Mouse (Mus musculus): ENCODE measurements around the gene Drosha. TPM values are rescaled to one million over a fixed set of nuclear protein-coding genes. Genes with fewer than 3 reads are reported as not detected.

Drosha gene
- 40.5 and 48.0 TPM in 2 replicates for polyA plus RNA-seq (2015; fragmentation: Nextera tagmentation; extraction: Ambion mirVana)

GRCm38 (mm10) chr15:12824197-12824952 lies at the start of gene Drosha, which contains the start of gene 6030458C11Rik:
Drosha (plus strand) TSS chr15:12824815.
6030458C11Rik (minus strand) TSS chr15:12824649.
- H3K27ac ChIP-seq (ENCODE audit: low read length), result peak within 1 kb of the TSS; percentile 68
- H3K4me1 ChIP-seq (ENCODE audit: insufficient read depth, low read length), result peaks cover 24% of the 10 kb centered on the region
- H3K9ac ChIP-seq (replicated peaks; ENCODE audit: low read length), result peak within 1 kb of the TSS; percentile 93
- peak within 1 kb of the TSS; percentile 82 for H3K4me2 ChIP-seq (replicated peaks; ENCODE audit: low read depth, low read length)
- peaks cover 40% of the 10 kb centered on the region for H3K36me3 ChIP-seq (ENCODE audit: insufficient read depth, low read length)
- under 1% methylated on average over 67 of the region's 67 CpGs for WGBS
- no peaks in the 10 kb centered on the region for H3K9me3 ChIP-seq (ENCODE audit: low read length)
- no peaks in the 10 kb centered on the region for H3K27me3 ChIP-seq (ENCODE audit: insufficient read depth, low read length)
- H3K4me3 ChIP-seq (ENCODE audit: low read length), result peak within 1 kb of the TSS; percentile 96
- ATAC-seq (ENCODE audit: low FRiP score, low TSS enrichment), result peak; percentile 100

- 61% methylated on average over 6 of the region's 6 CpGs for WGBS
- peaks cover 3% of the 10 kb centered on the region; the same call in 1 of the 2 replicates for H3K4me1 ChIP-seq (ENCODE audit: insufficient read depth, low read length)
- no peak overlapping the region for H3K4me3 ChIP-seq (ENCODE audit: low read length)
- H3K36me3 ChIP-seq (ENCODE audit: insufficient read depth, low read length), result no peaks in the 10 kb centered on the region
- no peak overlapping the region for H3K9ac ChIP-seq (replicated peaks; ENCODE audit: low read length)
- no peak for ATAC-seq (ENCODE audit: low FRiP score, low TSS enrichment)
- H3K4me2 ChIP-seq (replicated peaks; ENCODE audit: low read depth, low read length), result no peak overlapping the region
- H3K9me3 ChIP-seq (ENCODE audit: low read length), result no peaks in the 10 kb centered on the region
- no peaks in the 10 kb centered on the region for H3K27me3 ChIP-seq (ENCODE audit: insufficient read depth, low read length)
- no peak overlapping the region for H3K27ac ChIP-seq (ENCODE audit: low read length)
These were observed 43.3 kb upstream of the Drosha start for GRCm38 (mm10) chr15:12781296-12781695.

- 53% methylated on average over 12 of the region's 16 CpGs for WGBS
These were observed 42.8 kb upstream of the Drosha start for GRCm38 (mm10) chr15:12781729-12782326.

GRCm38 (mm10) chr15:12788536-12788935 lies 36.1 kb upstream of the Drosha start:
- H3K4me1 ChIP-seq (ENCODE audit: insufficient read depth, low read length), result 0 out of 2 replicates have a peak, but pooled peaks cover 6% of the 10 kb centered on the region
- H3K36me3 ChIP-seq (ENCODE audit: insufficient read depth, low read length), result no peaks in the 10 kb centered on the region
- no peak overlapping the region for H3K9ac ChIP-seq (replicated peaks; ENCODE audit: low read length)
- no peak overlapping the region for H3K27ac ChIP-seq (ENCODE audit: low read length)
- no peaks in the 10 kb centered on the region for H3K9me3 ChIP-seq (ENCODE audit: low read length)
- no peaks in the 10 kb centered on the region for H3K27me3 ChIP-seq (ENCODE audit: insufficient read depth, low read length)
- ATAC-seq (ENCODE audit: low FRiP score, low TSS enrichment), result no peak
- H3K4me2 ChIP-seq (replicated peaks; ENCODE audit: low read depth, low read length), result no peak overlapping the region
- H3K4me3 ChIP-seq (ENCODE audit: low read length), result no peak overlapping the region
- WGBS, result 79% methylated on average over 5 of the region's 5 CpGs

More at GRCm38 (mm10) chr15:12781729-12782326, 42.8 kb upstream of the Drosha start:
- no peak overlapping the region for H3K4me3 ChIP-seq (ENCODE audit: low read length)
- H3K27ac ChIP-seq (ENCODE audit: low read length), result no peak overlapping the region
- H3K9me3 ChIP-seq (ENCODE audit: low read length), result no peaks in the 10 kb centered on the region
- H3K36me3 ChIP-seq (ENCODE audit: insufficient read depth, low read length), result no peaks in the 10 kb centered on the region
- peaks cover 3% of the 10 kb centered on the region; the same call in 1 of the 2 replicates for H3K4me1 ChIP-seq (ENCODE audit: insufficient read depth, low read length)
- H3K9ac ChIP-seq (replicated peaks; ENCODE audit: low read length), result no peak overlapping the region
- no peaks in the 10 kb centered on the region for H3K27me3 ChIP-seq (ENCODE audit: insufficient read depth, low read length)
- ATAC-seq (ENCODE audit: low FRiP score, low TSS enrichment), result no peak
- no peak overlapping the region for H3K4me2 ChIP-seq (replicated peaks; ENCODE audit: low read depth, low read length)

- no peaks in the 10 kb centered on the region for H3K9me3 ChIP-seq (ENCODE audit: low read length)
- no peaks in the 10 kb centered on the region for H3K36me3 ChIP-seq (ENCODE audit: insufficient read depth, low read length)
- H3K27ac ChIP-seq (ENCODE audit: low read length), result 0 out of 2 replicates have a peak overlapping the region, but pooled peaks have one; percentile 6
- H3K4me2 ChIP-seq (replicated peaks; ENCODE audit: low read depth, low read length), result peak overlapping the region; percentile 27; the same call in 1 of the 2 replicates
- no peak overlapping the region for H3K4me3 ChIP-seq (ENCODE audit: low read length)
- 0 out of 2 replicates have a peak, but pooled peaks cover 6% of the 10 kb centered on the region for H3K4me1 ChIP-seq (ENCODE audit: insufficient read depth, low read length)
- 16% methylated on average over 10 of the region's 10 CpGs for WGBS
- peak overlapping the region; percentile 38; the same call in 1 of the 2 replicates for H3K9ac ChIP-seq (replicated peaks; ENCODE audit: low read length)
- peak; percentile 49 for ATAC-seq (ENCODE audit: low FRiP score, low TSS enrichment)
- H3K27me3 ChIP-seq (ENCODE audit: insufficient read depth, low read length), result no peaks in the 10 kb centered on the region
These were observed 35.2 kb upstream of the Drosha start for GRCm38 (mm10) chr15:12789406-12789867.

GRCm38 (mm10) chr15:12794311-12794710 lies 30.3 kb upstream of the Drosha start:
- H3K4me1 ChIP-seq (ENCODE audit: insufficient read depth, low read length), result 0 out of 2 replicates have a peak, but pooled peaks cover 4% of the 10 kb centered on the region
- 80% methylated on average over 6 of the region's 6 CpGs for WGBS
- no peak overlapping the region for H3K27ac ChIP-seq (ENCODE audit: low read length)
- no peaks in the 10 kb centered on the region for H3K36me3 ChIP-seq (ENCODE audit: insufficient read depth, low read length)
- H3K9me3 ChIP-seq (ENCODE audit: low read length), result no peaks in the 10 kb centered on the region
- H3K4me2 ChIP-seq (replicated peaks; ENCODE audit: low read depth, low read length), result no peak overlapping the region
- H3K4me3 ChIP-seq (ENCODE audit: low read length), result no peak overlapping the region
- no peaks in the 10 kb centered on the region for H3K27me3 ChIP-seq (ENCODE audit: insufficient read depth, low read length)
- H3K9ac ChIP-seq (replicated peaks; ENCODE audit: low read length), result no peak overlapping the region
- no peak for ATAC-seq (ENCODE audit: low FRiP score, low TSS enrichment)

- WGBS, result 0% methylated on average over 2 of the region's 2 CpGs
- no peak overlapping the region for H3K9ac ChIP-seq (replicated peaks; ENCODE audit: low read length)
- H3K4me1 ChIP-seq (ENCODE audit: insufficient read depth, low read length), result no peaks in the 10 kb centered on the region
- no peak overlapping the region for H3K4me2 ChIP-seq (replicated peaks; ENCODE audit: low read depth, low read length)
- no peak overlapping the region for H3K4me3 ChIP-seq (ENCODE audit: low read length)
- peak; percentile 57; the same call in 1 of the 2 replicates for ATAC-seq (ENCODE audit: low FRiP score, low TSS enrichment)
- H3K36me3 ChIP-seq (ENCODE audit: insufficient read depth, low read length), result no peaks in the 10 kb centered on the region
- no peak overlapping the region for H3K27ac ChIP-seq (ENCODE audit: low read length)
- H3K9me3 ChIP-seq (ENCODE audit: low read length), result no peaks in the 10 kb centered on the region
- H3K27me3 ChIP-seq (ENCODE audit: insufficient read depth, low read length), result no peaks in the 10 kb centered on the region
These were observed 29.1 kb upstream of the Drosha start for GRCm38 (mm10) chr15:12795457-12795894.

GRCm38 (mm10) chr15:12795909-12796470 lies 28.6 kb upstream of the Drosha start:
- Histone ChIP-seq H3K4me1 (ENCODE audit: insufficient read depth, low read length) (no peaks in the 10 kb centered on the region), H3K9ac (replicated peaks; ENCODE audit: low read length) (no peak overlapping the region), H3K9me3 (ENCODE audit: low read length) (no peaks in the 10 kb centered on the region), H3K36me3 (ENCODE audit: insufficient read depth, low read length) (no peaks in the 10 kb centered on the region), H3K27ac (ENCODE audit: low read length) (no peak overlapping the region), H3K4me2 (replicated peaks; ENCODE audit: low read depth, low read length) (no peak overlapping the region), H3K27me3 (ENCODE audit: insufficient read depth, low read length) (no peaks in the 10 kb centered on the region), H3K4me3 (ENCODE audit: low read length) (no peak overlapping the region)
- ATAC-seq (ENCODE audit: low FRiP score, low TSS enrichment), result no peak
- WGBS, result 50% methylated on average over 13 of the region's 13 CpGs

GRCm38 (mm10) chr15:12798043-12798442 lies 26.6 kb upstream of the Drosha start:
- Histone ChIP-seq H3K4me1 (ENCODE audit: insufficient read depth, low read length) (0 out of 2 replicates have a peak, but pooled peaks cover 2% of the 10 kb centered on the region), H3K9ac (replicated peaks; ENCODE audit: low read length) (no peak overlapping the region), H3K4me3 (ENCODE audit: low read length) (no peak overlapping the region), H3K36me3 (ENCODE audit: insufficient read depth, low read length) (no peaks in the 10 kb centered on the region), H3K4me2 (replicated peaks; ENCODE audit: low read depth, low read length) (no peak overlapping the region), H3K27ac (ENCODE audit: low read length) (no peak overlapping the region), H3K9me3 (ENCODE audit: low read length) (no peaks in the 10 kb centered on the region), H3K27me3 (ENCODE audit: insufficient read depth, low read length) (no peaks in the 10 kb centered on the region)
- 85% methylated on average over 6 of the region's 6 CpGs for WGBS
- no peak for ATAC-seq (ENCODE audit: low FRiP score, low TSS enrichment)

All from kidney, embryonic 16.5 days (tissue).